Mouse (Mus musculus) A20 (cell line): ENCODE measurements around the gene Acad12.

ENCODE experiments used
- DNase-seq: peaks from one replicate; pipeline ENCODE4 v3.0.0-alpha.2; 2011; ENCODE audit warnings: low read depth, low spot score

Gene Acad12

GRCm38 (mm10) chr5:121583765-121584501 lies 34.8 kb downstream of the Acad12 start:
- DNase-seq: peak; percentile 36

DNA sequence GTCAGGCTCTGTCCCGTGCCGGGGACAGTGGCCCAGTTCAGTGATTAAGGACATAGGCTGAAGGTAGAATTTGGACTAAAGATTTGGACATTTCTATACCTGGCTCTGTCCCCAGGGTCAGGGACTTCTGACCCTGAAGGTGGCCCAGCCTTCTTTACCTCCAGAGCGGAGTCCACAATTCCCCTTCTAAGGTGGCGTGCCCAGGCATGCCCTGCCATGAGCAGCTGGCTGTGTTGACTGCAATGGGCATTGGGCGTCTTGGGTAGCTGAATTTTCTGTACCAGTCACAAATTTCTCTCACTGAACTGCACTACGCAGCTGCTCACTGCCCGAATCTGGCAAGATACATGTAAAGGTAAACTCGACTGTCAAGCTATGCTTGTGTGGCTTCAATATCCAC lies 36.8 kb downstream of the Acad12 start:
- DNase-seq: no peak

GRCm38 (mm10) chr5:121576927-121577488 lies 41.7 kb downstream of the Acad12 start:
- DNase-seq: no peak

GRCm38 (mm10) chr5:121575867-121576266 lies 42.9 kb downstream of the Acad12 start:
- no peak for DNase-seq

DNA sequence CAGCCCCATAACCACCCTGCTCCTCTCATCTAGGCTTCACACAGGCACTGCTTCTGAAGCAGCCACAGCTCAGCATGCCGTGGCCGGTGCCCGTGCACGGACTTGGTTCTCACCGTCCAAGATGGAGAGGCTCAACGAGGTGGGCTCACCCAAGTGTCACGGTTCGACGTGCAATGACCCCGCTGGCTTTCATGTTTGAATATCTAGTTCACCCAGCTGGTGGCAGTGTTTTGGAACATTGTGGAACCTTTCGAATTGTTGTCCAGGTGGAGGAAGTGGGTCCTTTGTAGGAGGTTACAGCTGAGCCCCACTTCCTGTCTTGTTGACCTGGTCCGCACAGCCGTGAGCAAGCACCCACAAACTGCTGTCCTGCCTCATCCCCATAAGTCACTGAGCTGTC lies 44.6 kb downstream of the Acad12 start:
- DNase-seq: no peak

GRCm38 (mm10) chr5:121570787-121571186 lies 48.0 kb downstream of the Acad12 start:
- no peak for DNase-seq

- no peak for DNase-seq
Observed at GRCm38 (mm10) chr5:121569881-121570420, 48.8 kb downstream of the Acad12 start.

DNA sequence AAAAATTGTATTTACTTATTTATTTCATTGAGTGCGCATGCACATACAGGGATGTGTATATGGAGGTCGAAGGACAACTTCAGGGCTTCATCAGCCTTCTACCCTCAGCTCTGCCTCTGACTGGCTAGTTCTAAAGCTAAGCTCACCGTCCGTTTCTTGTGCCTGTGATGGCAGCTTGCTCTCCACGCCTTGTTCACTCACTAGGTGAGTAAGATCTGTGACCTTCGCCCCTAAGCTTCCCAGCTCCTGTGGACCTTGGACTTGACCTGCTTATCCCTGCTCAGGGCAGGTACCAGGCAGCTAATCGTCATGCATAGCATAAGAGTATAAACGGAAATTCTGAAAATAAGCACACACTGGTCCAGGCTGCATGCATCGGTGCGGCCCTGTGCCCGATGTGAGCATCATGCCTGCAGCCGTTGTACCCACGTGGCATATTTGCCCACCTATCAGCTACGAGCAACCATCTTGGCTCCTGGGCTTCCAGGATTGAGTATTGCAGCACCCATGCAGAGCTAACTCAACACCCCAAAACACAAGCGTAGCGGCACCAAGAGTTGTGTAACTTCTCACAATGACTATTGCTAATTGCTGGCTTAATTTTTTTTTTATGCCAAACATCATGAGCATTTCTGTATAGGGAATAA lies 52.6 kb downstream of the Acad12 start:
- no peak for DNase-seq

DNA sequence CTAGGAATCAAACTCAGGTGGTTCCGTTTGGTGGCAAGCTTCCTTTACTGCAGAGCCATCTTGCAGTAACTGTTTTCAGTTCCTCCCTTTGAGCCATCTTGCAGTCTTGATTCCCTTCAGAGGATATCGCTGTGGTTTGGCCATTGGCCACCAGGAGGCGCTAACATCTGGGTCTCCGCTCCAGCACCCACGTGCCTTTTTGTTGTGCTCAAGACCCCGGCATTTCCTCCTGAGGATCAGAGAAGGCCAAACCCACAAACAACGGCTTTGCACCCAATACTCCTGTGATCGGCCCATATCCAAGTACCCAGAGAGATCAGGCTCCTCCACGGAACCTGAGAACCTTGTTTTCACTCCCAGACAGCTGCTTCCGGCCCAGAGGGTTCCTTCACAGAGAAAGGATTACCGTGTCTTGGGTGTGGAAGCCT lies 54.3 kb downstream of the Acad12 start:
- DNase-seq: peak; percentile 93

GRCm38 (mm10) chr5:121562436-121562835 lies 56.3 kb downstream of the Acad12 start:
- no peak for DNase-seq

GRCm38 (mm10) chr5:121549196-121549595 lies 69.5 kb downstream of the Acad12 start:
- DNase-seq: no peak

DNA sequence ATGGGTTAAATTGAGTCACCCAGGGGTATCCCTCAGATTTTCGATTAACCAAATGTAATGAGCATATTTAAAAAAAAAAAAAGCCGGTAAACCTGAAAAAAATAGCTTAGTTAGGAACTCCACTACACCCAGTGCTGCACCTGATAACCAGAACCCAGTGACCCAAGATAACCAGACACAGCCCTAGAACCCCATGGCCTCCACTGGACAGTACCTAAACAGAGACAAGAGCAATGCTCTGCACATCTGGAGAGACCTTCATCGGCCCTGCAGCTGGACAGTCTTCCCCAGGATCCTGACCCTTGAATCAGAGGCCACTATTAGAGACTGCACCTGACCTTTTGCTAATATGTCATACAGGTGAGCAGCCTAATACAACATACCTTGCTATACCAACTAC lies 71.7 kb downstream of the Acad12 start:
- DNase-seq: no peak
